Mouse (Mus musculus) 3134 (cell line): ENCODE measurements around the gene Ttc28.

Source experiments
- DNase-seq: peaks from one replicate; pipeline ENCODE4 v3.0.0-alpha.2; 2011; ENCODE audit warnings: low spot score; ENCODE audit not compliant: insufficient read length; ENCODE audit errors: extremely low read depth

Gene Ttc28

GRCm38 (mm10) chr5:111261733-111262573 lies 382.4 kb downstream of the Ttc28 start:
- DNase-seq = no peak

GRCm38 (mm10) chr5:111262574-111263239 lies 383.1 kb downstream of the Ttc28 start:
- no peak for DNase-seq

GRCm38 (mm10) chr5:111263370-111263769 lies 383.8 kb downstream of the Ttc28 start:
- DNase-seq = no peak

GRCm38 (mm10) chr5:111264488-111264887 lies 384.9 kb downstream of the Ttc28 start:
- no peak for DNase-seq

GRCm38 (mm10) chr5:111266658-111267057 lies 387.1 kb downstream of the Ttc28 start:
- no peak for DNase-seq

- no peak for DNase-seq
These were observed 387.5 kb downstream of the Ttc28 start for GRCm38 (mm10) chr5:111267100-111267499.

- DNase-seq = no peak
These were observed 389.2 kb downstream of the Ttc28 start for GRCm38 (mm10) chr5:111268852-111269251.

GRCm38 (mm10) chr5:111269613-111270205 lies 390.1 kb downstream of the Ttc28 start:
- DNase-seq = peak; percentile 49

GRCm38 (mm10) chr5:111270246-111271002 lies 390.8 kb downstream of the Ttc28 start:
- DNase-seq = no peak

- DNase-seq = no peak
These were observed 394.0 kb downstream of the Ttc28 start for GRCm38 (mm10) chr5:111273589-111273988.

- no peak for DNase-seq
These were observed 395.3 kb downstream of the Ttc28 start for GRCm38 (mm10) chr5:111274948-111275347.

GRCm38 (mm10) chr5:111284420-111285175 lies 405.0 kb downstream of the Ttc28 start:
- no peak for DNase-seq

GRCm38 (mm10) chr5:111287571-111287970 lies 408.0 kb downstream of the Ttc28 start:
- DNase-seq = no peak

- no peak for DNase-seq
These were observed 408.9 kb downstream of the Ttc28 start for GRCm38 (mm10) chr5:111288486-111288885.

- DNase-seq = no peak
These were observed 410.5 kb downstream of the Ttc28 start for GRCm38 (mm10) chr5:111290071-111290470.

GRCm38 (mm10) chr5:111291639-111292038 lies 412.0 kb downstream of the Ttc28 start:
- DNase-seq = no peak

GRCm38 (mm10) chr5:111297801-111298200 lies 418.2 kb downstream of the Ttc28 start:
- no peak for DNase-seq

GRCm38 (mm10) chr5:111298706-111299105 lies 419.1 kb downstream of the Ttc28 start:
- no peak for DNase-seq

- DNase-seq = no peak
These were observed 421.2 kb downstream of the Ttc28 start for GRCm38 (mm10) chr5:111300776-111301175.

- no peak for DNase-seq
These were observed 422.1 kb downstream of the Ttc28 start for GRCm38 (mm10) chr5:111301736-111302135.
